Mouse (Mus musculus) cerebral cortex, adult 2 months (tissue): Measurements from ENCODE around the gene Slc22a8.

Experiments
- WGBS: fragments of 180-500 bp; shearing (Covaris S2); methylation state at CpG from one replicate; pipeline ENCODE4 v1.1.7; 2018; 5-methylcytosine and 5-hydroxymethylcytosine counted together

The Slc22a8 gene

DNA sequence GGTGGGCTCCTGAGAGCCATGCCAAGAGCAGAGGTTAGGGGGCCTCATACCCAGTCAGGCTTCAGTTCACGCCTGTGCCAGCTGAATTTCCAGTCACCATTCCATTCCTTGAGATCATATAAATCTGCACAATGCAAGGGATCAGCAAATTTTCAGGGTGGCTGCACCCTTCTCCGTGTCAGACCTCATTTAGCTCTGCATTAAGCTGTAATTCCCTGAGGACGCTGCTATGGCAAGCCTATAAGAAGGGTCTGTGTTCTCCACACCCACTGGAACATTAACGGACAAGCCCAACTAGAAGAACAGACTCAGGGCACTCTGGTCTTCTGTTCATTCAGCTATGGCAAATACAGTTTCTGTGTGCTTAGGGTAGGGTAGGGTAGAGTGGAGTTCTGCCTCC lies 6.2 kb downstream of the Slc22a8 start:
- 61% methylated on average over 4 of the region's 4 CpGs for WGBS

DNA sequence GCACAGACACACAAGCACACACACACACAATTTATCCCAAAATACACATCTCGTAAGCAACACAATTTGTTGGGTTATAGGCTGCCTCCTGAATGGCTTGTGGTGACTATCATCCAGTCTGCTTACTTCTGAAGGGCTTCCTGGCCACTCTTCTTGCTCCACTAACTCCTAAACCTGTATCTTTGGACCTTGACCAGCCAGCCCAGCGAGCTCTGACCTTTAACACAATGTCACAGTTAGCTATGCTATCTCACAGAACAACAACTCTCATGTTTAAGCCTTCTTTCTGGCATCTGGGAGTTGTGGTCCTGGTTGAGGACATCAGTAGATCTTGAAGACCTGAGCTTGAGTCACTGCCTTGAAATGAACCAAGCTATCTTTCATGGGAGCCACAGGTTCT lies 8.2 kb downstream of the Slc22a8 start:
- WGBS: 73% methylated on average over 2 of the region's 2 CpGs

DNA sequence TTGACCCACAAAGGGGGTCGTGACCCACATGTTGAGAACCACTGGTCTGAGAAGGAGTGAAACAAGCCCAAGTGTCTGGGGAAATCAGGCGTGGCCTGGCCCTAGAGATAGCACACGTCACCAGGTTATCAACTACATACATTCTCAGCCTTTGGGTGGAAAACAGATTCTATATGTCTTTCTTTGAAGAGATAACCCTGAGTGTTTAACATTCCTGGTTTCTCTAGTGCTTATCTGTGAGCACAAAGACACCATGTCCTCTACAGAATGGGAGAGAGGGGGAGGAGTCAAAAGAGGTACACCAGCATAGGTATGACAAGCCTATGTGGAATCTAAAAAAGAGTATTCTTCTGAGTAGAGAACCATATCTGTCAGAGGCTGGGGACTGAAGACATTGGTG lies 11.9 kb downstream of the Slc22a8 start:
- WGBS: 88% methylated on average over 3 of the region's 3 CpGs

DNA sequence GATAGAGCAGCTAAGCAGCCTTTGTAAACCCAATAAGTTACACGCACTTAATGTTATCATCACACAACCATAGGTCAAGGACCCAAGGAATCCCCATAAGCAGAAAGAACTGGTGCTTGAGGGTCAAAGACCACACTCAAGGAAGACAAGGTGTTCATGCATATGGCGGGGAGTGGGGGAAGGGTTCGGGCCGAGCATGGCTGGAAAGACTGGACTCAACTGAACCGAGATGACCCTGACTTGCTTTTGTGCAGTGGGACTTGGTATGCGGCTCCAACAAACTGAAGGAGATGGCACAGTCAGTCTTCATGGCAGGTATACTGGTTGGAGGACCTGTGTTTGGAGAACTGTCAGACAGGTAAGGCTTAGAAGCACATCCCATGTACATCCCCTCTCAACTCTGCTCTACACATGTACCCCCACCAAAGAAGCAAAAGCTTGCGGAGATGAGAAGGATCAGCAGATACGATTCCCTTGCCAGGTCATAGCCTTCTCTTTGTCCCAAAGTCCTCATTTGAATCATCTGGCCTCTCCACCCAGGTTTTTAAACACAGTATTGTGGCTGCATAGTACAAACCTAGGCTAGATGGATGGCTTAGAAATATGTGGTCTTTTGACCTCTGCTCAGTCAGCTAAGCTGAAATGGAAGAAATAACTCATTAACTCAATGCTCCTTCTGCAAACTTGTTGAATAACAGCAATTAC lies 13.6 kb downstream of the Slc22a8 start:
- 96% methylated on average over 8 of the region's 8 CpGs for WGBS

DNA sequence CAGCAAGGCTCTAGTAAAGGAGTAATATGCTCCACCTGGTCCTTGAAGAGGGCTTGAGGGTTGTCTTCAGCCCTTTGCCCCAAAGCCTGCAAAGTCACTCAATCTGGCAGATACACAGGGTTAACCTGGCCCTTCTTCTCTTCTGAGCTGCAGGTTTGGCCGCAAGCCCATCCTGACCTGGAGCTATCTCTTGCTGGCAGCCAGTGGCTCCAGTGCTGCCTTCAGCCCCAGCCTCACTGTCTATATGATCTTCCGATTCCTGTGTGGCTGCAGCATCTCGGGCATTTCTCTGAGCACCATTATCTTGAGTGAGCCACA lies 14.1 kb downstream of the Slc22a8 start:
- 87% methylated on average over 3 of the region's 3 CpGs for WGBS

DNA sequence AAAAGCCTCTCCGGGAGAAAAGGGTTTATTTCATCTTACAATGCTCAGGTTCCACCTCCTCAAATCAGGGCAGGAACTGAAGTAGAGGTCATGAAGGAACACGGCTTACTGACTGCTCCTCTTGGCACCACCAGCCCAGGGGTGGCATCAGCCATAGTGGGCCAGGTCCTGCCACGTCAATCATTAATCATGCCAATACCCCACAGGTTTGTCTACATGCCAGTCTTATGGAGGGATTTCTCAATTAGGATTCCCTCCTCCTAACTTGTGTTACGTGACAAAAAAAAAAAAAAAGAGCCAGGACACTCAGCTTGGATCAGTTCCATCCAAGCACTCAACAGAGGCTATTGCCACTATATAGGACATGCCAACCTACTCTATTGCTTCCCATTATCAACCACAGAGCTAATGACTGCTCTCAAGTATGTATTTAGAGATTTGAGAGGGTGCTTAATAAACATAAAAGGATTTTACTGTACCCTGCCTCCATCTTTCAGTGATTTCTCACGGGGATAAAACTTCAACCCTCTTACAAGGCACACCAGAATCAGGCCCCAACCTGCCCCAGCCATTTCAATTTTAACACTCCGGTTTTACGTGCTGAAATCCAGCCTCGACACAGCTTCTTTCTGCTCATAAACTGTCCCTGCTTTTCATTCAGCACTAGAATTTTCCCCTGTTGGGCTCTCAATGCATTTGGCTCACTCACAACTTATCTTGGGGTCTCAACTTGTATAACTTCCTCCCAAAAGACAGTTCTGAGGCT lies 20.5 kb downstream of the Slc22a8 start:
- 90% methylated on average over 8 of the region's 8 CpGs for WGBS

DNA sequence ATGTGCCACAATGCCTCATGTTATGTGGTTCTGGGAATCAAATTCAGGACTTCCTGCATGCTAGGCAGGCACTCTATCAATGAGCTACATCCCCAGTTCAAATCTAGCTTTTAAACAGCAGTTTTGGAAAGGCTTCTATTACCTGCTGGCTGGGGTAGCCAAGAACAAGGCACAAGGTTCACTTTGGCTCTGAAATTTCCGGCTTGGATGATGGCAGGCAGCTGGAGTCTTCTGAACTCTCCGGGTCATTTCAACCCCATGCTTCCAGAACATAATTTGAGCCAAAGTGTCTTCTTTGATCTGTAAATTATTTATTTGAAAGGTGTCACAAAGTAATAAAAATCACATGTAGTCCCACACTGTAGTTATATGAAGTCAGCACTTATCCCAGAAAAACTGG lies 22.1 kb downstream of the Slc22a8 start:
- 87% methylated on average over 2 of the region's 2 CpGs for WGBS

DNA sequence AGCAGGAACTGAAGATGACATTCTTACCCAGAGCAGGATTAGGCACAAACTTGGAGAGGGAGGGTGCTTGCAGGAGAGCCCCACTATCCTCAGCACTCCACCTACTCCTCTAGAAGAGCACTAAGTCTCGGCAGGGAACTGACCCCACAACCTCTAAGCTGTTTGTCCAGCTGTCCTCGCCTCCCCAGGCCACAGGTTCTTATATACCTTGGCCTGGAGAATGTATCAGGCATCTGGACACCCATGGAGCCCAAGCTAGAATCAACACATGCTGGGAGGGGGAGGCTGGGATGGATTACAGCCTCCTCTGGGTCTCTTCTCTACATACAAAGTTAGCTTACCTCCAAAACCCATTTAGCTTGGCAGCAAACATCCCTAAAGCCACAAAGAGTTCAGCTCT lies 23.3 kb downstream of the Slc22a8 start:
- WGBS: 83% methylated on average over 2 of the region's 2 CpGs

DNA sequence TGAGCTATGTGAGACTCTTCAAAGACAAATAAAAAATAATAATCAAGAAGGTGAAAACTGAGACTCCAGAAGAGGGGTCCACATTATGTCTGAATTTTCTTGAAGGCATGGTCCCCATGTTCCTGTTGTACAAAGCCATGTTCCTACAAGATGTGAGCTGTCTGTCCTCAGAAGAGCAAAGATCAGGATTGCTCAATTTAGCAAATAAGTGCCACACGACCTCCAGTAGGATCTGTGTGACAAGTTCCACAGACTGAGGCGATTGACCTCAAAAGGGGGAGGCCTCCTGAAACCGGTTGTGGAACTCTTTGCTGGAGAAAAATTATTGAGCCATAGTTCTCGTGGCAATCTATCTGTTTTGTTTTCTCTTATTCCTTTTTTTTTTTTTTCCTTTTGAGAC lies 25.3 kb downstream of the Slc22a8 start:
- WGBS: 77% methylated on average over 4 of the region's 4 CpGs

DNA sequence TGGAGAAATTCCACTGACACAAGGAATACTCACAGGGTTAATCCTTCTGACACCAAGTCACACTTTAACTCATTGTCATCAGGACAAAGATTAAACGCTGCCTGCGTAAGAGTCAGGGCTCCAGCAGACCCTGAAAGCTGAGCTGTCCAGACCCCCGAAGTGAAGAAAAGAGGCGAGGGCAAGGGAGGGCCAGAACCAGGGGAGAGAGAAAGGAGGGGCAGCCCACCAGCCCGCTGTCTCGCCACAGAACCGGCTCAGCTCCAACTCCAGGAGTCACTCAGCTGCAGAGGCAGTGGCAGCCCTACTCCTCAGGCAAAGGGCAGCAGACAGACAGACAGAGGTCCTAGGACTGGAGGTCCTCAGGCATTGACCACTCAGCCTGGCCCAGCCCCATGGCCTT lies 26.9 kb downstream of the Slc22a8 start, which contains the start of gene Slc22a6:
Gene Slc22a6, plus strand, starts transcription at position 136 of the 400 bp plus-strand sequence.
- 62% methylated on average over 7 of the region's 7 CpGs for WGBS

DNA sequence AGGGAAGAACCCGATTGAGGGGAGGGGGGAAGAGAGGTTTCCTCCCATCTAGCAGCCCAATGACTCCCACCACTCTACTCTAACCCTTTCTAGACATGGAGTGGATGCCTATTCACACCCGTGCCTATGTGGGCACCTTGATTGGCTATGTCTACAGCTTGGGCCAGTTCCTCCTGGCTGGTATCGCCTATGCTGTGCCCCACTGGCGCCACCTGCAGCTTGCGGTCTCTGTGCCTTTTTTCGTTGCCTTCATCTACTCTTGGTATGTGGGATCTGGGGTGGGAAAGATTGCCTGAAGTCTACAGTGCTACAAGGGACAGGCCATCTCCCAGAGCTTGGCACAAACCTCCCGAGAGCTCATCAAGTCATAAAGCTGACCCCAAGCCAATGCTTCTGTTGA lies 30.0 kb downstream of the Slc22a8 start:
- 94% methylated on average over 7 of the region's 7 CpGs for WGBS

DNA sequence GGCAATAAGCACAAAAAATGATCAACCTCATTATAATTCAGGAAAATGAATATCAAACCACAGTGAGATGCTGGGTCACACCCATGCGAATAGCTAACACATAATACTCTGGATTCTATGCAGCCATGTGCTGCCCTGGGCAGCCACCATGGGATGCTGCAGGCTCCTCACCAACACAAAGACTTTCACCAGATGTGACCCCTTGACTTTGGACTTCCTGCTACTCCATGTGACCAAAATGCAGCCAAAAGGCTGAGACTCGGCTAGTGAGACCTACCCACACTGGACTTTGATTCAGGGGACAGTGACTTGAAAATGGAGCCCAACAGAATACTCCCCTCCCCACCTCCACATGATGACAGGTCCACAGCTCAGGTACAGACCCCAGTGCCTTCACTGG lies 39.2 kb downstream of the Slc22a8 start:
- WGBS: 83% methylated on average over 2 of the region's 2 CpGs

DNA sequence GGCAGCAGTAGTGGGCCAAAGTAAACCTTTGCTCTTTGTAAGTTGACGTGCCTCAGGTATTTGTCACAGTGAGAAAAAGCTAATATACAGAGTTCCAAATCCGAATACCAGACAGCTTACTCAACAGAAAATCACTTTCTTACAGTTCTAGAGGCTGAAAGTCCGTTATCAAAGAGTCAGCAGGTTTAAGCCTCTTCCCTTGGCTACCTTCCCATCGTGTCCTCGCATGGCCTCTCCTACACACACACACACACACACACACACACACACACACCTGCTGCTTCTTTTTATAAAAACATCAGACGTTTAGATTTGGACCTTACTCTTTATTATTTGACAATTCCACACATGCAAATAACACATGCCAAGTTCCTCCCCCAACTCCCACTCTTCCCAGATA lies 39.8 kb downstream of the Slc22a8 start:
- 56% methylated on average over 6 of the region's 6 CpGs for WGBS

DNA sequence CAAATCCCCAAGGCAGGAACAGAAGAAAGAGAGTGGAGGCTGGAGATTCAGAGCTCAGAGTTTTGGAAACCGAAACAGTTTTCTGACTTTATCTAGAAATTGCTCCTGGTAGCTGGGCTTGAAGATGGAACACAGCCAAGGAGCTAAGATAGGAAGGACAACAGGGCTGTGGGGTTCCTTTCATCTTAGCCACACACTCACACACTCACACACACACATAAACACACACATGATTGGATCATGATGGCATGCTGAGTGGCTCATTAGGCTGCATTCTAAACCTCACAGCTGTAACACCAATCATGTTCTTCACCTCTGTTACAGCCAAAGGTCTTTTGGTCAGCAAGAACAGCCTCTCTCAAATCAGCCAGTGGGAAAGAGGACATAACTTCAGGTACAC lies 41.0 kb downstream of the Slc22a8 start:
- 79% methylated on average over 1 of the region's 1 CpGs for WGBS

DNA sequence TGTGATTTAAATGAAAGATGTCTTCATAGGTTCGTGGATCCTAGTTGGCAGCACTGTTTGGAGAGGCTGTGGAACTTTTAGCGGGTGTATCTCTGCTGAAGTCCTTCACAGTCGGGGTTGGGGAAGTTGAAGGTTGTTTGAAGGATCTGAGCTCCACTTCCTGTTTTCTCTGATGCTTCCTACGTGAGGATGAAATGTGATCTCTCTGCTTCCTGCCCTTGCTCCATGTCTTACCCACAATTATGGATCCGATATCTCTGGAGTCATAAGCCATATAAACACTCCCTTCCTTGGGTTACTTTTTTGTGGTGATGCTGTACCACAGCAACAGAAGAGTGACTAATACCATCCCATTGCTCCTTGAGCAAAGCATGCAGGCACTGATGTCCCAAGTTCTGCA lies 51.0 kb downstream of the Slc22a8 start:
- WGBS: 41% methylated on average over 5 of the region's 5 CpGs

DNA sequence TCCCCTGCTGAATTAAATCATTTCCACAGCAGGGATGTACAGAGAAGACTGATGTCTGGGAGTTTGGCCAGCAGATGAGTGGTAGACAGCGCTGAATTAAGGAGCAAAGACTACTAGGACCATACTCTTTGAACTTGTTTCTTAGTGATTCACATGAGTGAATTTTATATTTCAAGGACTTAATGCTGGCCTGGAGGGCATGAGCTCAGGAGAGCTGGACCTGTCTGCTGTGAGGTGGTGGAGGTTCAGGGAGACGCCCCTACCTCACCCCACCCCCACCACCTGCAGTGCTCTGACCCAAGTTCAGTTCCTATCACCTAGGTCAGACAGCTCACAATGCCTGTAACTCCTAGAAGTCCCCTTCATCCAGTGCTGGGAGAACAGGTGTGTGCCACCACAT lies 55.3 kb downstream of the Slc22a8 start:
- WGBS: 76% methylated on average over 2 of the region's 2 CpGs

DNA sequence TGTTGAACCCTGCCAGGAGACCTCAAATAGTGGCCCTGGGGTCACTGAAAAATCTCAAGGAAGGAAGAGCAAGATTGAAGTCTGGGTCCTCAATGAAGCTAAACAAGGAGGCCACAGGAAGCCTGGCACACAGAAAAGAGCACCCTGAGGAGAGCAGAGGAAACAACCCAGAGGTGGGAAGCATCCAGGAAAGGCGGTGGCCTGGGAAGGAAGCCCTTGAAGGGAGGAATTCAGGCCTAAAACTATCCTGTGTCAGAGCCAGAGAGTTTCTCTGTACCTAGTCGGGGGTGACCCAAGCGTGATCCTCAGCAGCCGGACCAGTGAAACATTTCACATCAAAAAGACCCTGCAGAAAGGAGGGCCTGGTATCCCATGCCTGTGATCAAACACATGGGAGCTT lies 65.3 kb downstream of the Slc22a8 start:
- 77% methylated on average over 4 of the region's 4 CpGs for WGBS
